Mouse (Mus musculus): Measurements from ENCODE around the gene Zmiz1. TPM values are rescaled to one million over a fixed set of nuclear protein-coding genes. Genes with fewer than 3 reads are reported as not detected.

Zmiz1 gene
- polyA plus RNA-seq, 1 experiment from 2014 or later: 55.5 TPM

GRCm38 (mm10) chr14:25609355-25609754 lies 150.4 kb downstream of the Zmiz1 start:
- peak overlapping the region; percentile 44; the same call in 1 of the 2 replicates for H3K27ac ChIP-seq

GRCm38 (mm10) chr14:25610396-25611158 lies 151.6 kb downstream of the Zmiz1 start:
- 57% methylated on average over 14 of the region's 14 CpGs for WGBS
- peaks cover 76% of the 10 kb centered on the region for H3K4me1 ChIP-seq
- H3K36me3 ChIP-seq: peaks cover 45% of the 10 kb centered on the region
- DNase-seq (ENCODE audit: low spot score): no peak
- H3K27ac ChIP-seq: peak overlapping the region; percentile 61
- H3K9me3 ChIP-seq (replicated peaks): no peaks in the 10 kb centered on the region
- H3K4me3 ChIP-seq: no peak overlapping the region
- no peaks in the 10 kb centered on the region for H3K27me3 ChIP-seq (ENCODE audit: low read depth, poor library complexity, severe bottlenecking)

More at GRCm38 (mm10) chr14:25609355-25609754, 150.4 kb downstream of the Zmiz1 start:
- Histone ChIP-seq H3K4me1 (peaks cover 81% of the 10 kb centered on the region), H3K36me3 (peaks cover 32% of the 10 kb centered on the region), H3K27me3 (ENCODE audit: low read depth, poor library complexity, severe bottlenecking) (no peaks in the 10 kb centered on the region), H3K9me3 (replicated peaks) (no peaks in the 10 kb centered on the region), H3K4me3 (peak overlapping the region; percentile 14; the same call in 1 of the 2 replicates)
- 81% methylated on average over 7 of the region's 7 CpGs for WGBS
- no peak for DNase-seq (ENCODE audit: low spot score)

GRCm38 (mm10) chr14:25611159-25611697 lies 152.2 kb downstream of the Zmiz1 start:
- peak overlapping the region; percentile 61 for H3K27ac ChIP-seq
- H3K27me3 ChIP-seq (ENCODE audit: low read depth, poor library complexity, severe bottlenecking): no peaks in the 10 kb centered on the region
- WGBS: 63% methylated on average over 9 of the region's 9 CpGs
- no peak for DNase-seq (ENCODE audit: low spot score)
- peaks cover 51% of the 10 kb centered on the region for H3K36me3 ChIP-seq
- H3K4me3 ChIP-seq: no peak overlapping the region
- peaks cover 69% of the 10 kb centered on the region for H3K4me1 ChIP-seq
- no peaks in the 10 kb centered on the region for H3K9me3 ChIP-seq (replicated peaks)

GRCm38 (mm10) chr14:25611815-25612698 lies 153.1 kb downstream of the Zmiz1 start:
- H3K36me3 ChIP-seq: peaks cover 59% of the 10 kb centered on the region
- 71% methylated on average over 10 of the region's 10 CpGs for WGBS
- H3K27me3 ChIP-seq (ENCODE audit: low read depth, poor library complexity, severe bottlenecking): no peaks in the 10 kb centered on the region
- H3K9me3 ChIP-seq (replicated peaks): no peaks in the 10 kb centered on the region
- peak overlapping the region; percentile 61; the same call in 1 of the 2 replicates for H3K27ac ChIP-seq
- DNase-seq (ENCODE audit: low spot score): no peak
- no peak overlapping the region for H3K4me3 ChIP-seq
- peaks cover 61% of the 10 kb centered on the region for H3K4me1 ChIP-seq

GRCm38 (mm10) chr14:25613942-25614575 lies 155.1 kb downstream of the Zmiz1 start:
- Histone ChIP-seq H3K27me3 (ENCODE audit: low read depth, poor library complexity, severe bottlenecking) (no peaks in the 10 kb centered on the region), H3K36me3 (peaks cover 79% of the 10 kb centered on the region), H3K9me3 (replicated peaks) (no peaks in the 10 kb centered on the region), H3K4me3 (no peak overlapping the region), H3K4me1 (peaks cover 51% of the 10 kb centered on the region), H3K27ac (no peak overlapping the region)
- WGBS: 90% methylated on average over 8 of the region's 8 CpGs
- no peak for DNase-seq (ENCODE audit: low spot score)

GRCm38 (mm10) chr14:25614684-25615083 lies 155.7 kb downstream of the Zmiz1 start:
- WGBS: 81% methylated on average over 5 of the region's 5 CpGs
- Histone ChIP-seq H3K4me1 (peaks cover 52% of the 10 kb centered on the region), H3K36me3 (peaks cover 86% of the 10 kb centered on the region), H3K27ac (no peak overlapping the region), H3K4me3 (no peak overlapping the region), H3K9me3 (replicated peaks) (no peaks in the 10 kb centered on the region), H3K27me3 (ENCODE audit: low read depth, poor library complexity, severe bottlenecking) (no peaks in the 10 kb centered on the region)
- DNase-seq (ENCODE audit: low spot score): no peak

- Histone ChIP-seq H3K4me3 (no peak overlapping the region), H3K9me3 (replicated peaks) (no peaks in the 10 kb centered on the region), H3K36me3 (peaks cover 90% of the 10 kb centered on the region), H3K4me1 (peaks cover 47% of the 10 kb centered on the region), H3K27me3 (ENCODE audit: low read depth, poor library complexity, severe bottlenecking) (no peaks in the 10 kb centered on the region), H3K27ac (no peak overlapping the region)
- no peak for DNase-seq (ENCODE audit: low spot score)
- WGBS: 84% methylated on average over 8 of the region's 8 CpGs
Measured at GRCm38 (mm10) chr14:25615602-25616001, 156.6 kb downstream of the Zmiz1 start.

GRCm38 (mm10) chr14:25616009-25616723 lies 157.2 kb downstream of the Zmiz1 start:
- no peak overlapping the region for H3K4me3 ChIP-seq
- peaks cover 47% of the 10 kb centered on the region for H3K4me1 ChIP-seq
- no peaks in the 10 kb centered on the region for H3K9me3 ChIP-seq (replicated peaks)
- no peaks in the 10 kb centered on the region for H3K27me3 ChIP-seq (ENCODE audit: low read depth, poor library complexity, severe bottlenecking)
- WGBS: 91% methylated on average over 15 of the region's 15 CpGs
- H3K36me3 ChIP-seq: peaks cover 90% of the 10 kb centered on the region
- H3K27ac ChIP-seq: no peak overlapping the region
- DNase-seq (ENCODE audit: low spot score): no peak

GRCm38 (mm10) chr14:25617264-25617663 lies 158.3 kb downstream of the Zmiz1 start:
- H3K4me3 ChIP-seq: no peak overlapping the region
- H3K4me1 ChIP-seq: peaks cover 42% of the 10 kb centered on the region
- H3K27me3 ChIP-seq (ENCODE audit: low read depth, poor library complexity, severe bottlenecking): no peaks in the 10 kb centered on the region
- H3K36me3 ChIP-seq: peaks cover 89% of the 10 kb centered on the region
- no peak overlapping the region for H3K27ac ChIP-seq
- no peak for DNase-seq (ENCODE audit: low spot score)
- H3K9me3 ChIP-seq (replicated peaks): no peaks in the 10 kb centered on the region
- 84% methylated on average over 4 of the region's 4 CpGs for WGBS

GRCm38 (mm10) chr14:25619066-25619762 lies 160.2 kb downstream of the Zmiz1 start:
- H3K4me1 ChIP-seq: peaks cover 50% of the 10 kb centered on the region
- no peak for DNase-seq (ENCODE audit: low spot score)
- H3K9me3 ChIP-seq (replicated peaks): no peaks in the 10 kb centered on the region
- H3K36me3 ChIP-seq: peaks cover 93% of the 10 kb centered on the region
- H3K4me3 ChIP-seq: no peak overlapping the region
- H3K27ac ChIP-seq: no peak overlapping the region
- no peaks in the 10 kb centered on the region for H3K27me3 ChIP-seq (ENCODE audit: low read depth, poor library complexity, severe bottlenecking)
- WGBS: 77% methylated on average over 4 of the region's 4 CpGs

- no peak overlapping the region for H3K4me3 ChIP-seq
- H3K36me3 ChIP-seq: peaks cover 94% of the 10 kb centered on the region
- H3K9me3 ChIP-seq (replicated peaks): no peaks in the 10 kb centered on the region
- H3K27me3 ChIP-seq (ENCODE audit: low read depth, poor library complexity, severe bottlenecking): no peaks in the 10 kb centered on the region
- peaks cover 46% of the 10 kb centered on the region for H3K4me1 ChIP-seq
- peak overlapping the region; percentile 8; the same call in 1 of the 2 replicates for H3K27ac ChIP-seq
- WGBS: 80% methylated on average over 4 of the region's 4 CpGs
- no peak for DNase-seq (ENCODE audit: low spot score)
Measured at GRCm38 (mm10) chr14:25620766-25621165, 161.8 kb downstream of the Zmiz1 start.

Measured in limb, embryonic 10.5 days (tissue).